Comparison of ENCODE assay signal across 8 mouse cellular contexts in the genomic region with DNA sequence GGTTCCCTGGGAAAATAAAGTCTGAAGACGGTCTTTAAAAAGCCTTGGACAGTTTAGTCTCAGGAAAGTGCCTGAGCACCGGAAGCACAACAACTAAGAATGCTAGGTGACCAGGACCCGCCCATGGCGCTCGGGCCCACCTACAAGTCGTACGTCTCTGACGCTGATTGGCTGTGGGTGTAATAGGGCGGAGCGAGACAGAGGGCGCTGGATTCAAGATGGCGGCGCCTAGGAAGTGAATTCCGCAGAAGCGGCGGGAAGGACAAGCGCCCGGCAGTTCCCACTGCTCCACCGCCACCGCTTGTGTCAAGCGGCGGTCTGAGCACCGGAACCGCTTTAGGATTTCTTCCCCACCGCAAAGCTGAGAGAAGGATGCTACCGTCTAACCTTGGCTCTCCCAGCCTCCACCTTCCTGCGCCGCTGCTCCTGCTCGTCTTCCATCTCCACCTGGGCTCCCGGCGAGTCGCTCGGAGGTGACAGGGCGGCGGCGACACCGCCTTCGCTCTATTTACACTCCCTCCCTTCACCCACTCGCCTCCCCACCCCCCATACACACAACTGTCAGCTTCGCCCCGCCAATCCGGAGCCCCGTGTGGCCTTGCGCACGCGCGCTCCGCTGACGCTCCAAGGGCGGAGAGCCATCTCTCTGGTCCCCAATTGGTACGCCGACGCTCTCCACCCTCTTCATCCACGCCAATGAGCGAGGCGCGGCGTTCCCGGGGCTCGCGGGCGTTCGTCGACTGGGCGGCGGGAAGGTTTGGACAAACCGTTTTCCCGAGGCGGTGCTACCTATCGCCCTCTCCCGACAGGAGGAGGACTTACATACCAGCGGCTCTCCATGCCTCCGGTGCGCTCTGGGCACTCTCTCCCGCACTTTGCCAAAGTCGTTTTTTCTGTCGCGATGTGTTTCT. TPM values are rescaled to one million over a fixed set of nuclear protein-coding genes. Genes with fewer than 3 reads are reported as not detected.
DNase-seq lines count a peak whose midpoint lies in the region; ATAC-seq lines count a peak whose summit lies in the region.

A gene (minus strand): TSS at position 609 of the 911 bp plus-strand sequence.

- peak; percentile 100 for ATAC-seq in hindbrain, embryonic 12.5 days (ENCODE audit: low FRiP score)

- H3K27ac ChIP-seq in hindbrain, embryonic 12.5 days = peak within 1 kb of the TSS; percentile 87

- peak; percentile 100 for DNase-seq in NIH3T3 (ENCODE audit: low read depth)
- peak; percentile 99 for DNase-seq in cerebellum, postnatal 10 days
- DNase-seq in frontal cortex, postnatal 10 days (ENCODE audit: low spot score in 2 of 2) = peak; percentile 95 to 96
- DNase-seq in layer of hippocampus, postnatal 14 days (ENCODE audit: low spot score in 2 of 2) = peak; percentile 96 to 98
- peak; percentile 98 for DNase-seq in lung, postnatal 14 days
- DNase-seq in retina, adult 2 months (ENCODE audit: low read depth, low spot score) = peak; percentile 91
- peak; percentile 97 for DNase-seq in thymus, postnatal 36 days

- H3K27me3 ChIP-seq in hindbrain, embryonic 12.5 days = no peaks in the 10 kb centered on the region

- peaks cover 26% of the 10 kb centered on the region for H3K36me3 ChIP-seq in hindbrain, embryonic 12.5 days

- H3K9ac ChIP-seq in hindbrain, embryonic 12.5 days = peak within 1 kb of the TSS; percentile 76

- peak within 1 kb of the TSS; percentile 87 for H3K4me3 ChIP-seq in hindbrain, embryonic 12.5 days

- peak within 1 kb of the TSS; percentile 77 for H3K4me2 ChIP-seq in hindbrain, embryonic 12.5 days (replicated peaks)

- under 1% methylated on average over 77 of the region's 78 CpGs for WGBS in hindbrain, embryonic 12.5 days

- peaks cover 17% of the 10 kb centered on the region for H3K4me1 ChIP-seq in hindbrain, embryonic 12.5 days

- H3K9me3 ChIP-seq in hindbrain, embryonic 12.5 days (replicated peaks) = no peaks in the 10 kb centered on the region

RNA-seq across cellular contexts. Expression of the gene that starts here (rescaled TPM):
- 15.8 and 16.7 TPM in 2 replicates for polyA plus RNA-seq in hindbrain, embryonic 12.5 days (2016; fragmentation: Nextera tagmentation; extraction: Ambion mirVana)
- total RNA-seq in layer of hippocampus, postnatal 14 days (2021) = 10 to 100 TPM; 14.6 to 18.6 TPM

Comparison
In these comparisons a context has a peak if more than half of its experiments do, and no peak if none do; other contexts are left out.
1. Peak in every context shown above with its lines: DNase-seq, ATAC-seq, H3K4me3 ChIP-seq and H3K27ac ChIP-seq.